Mouse (Mus musculus) myocyte (in vitro differentiated cells): Measurements from ENCODE around the gene Smurf2. TPM values are rescaled to one million over a fixed set of nuclear protein-coding genes. Genes with fewer than 3 reads are reported as not detected.

Source experiments
- H3K27me3 ChIP-seq: one replicate; pipeline ENCODE4 v1.6.1; 2011; ENCODE audit not compliant: control insufficient read depth, insufficient read depth, insufficient read length
- H3K36me3 ChIP-seq: one replicate; pipeline ENCODE4 v1.6.1; 2011; ENCODE audit not compliant: control insufficient read depth, insufficient read depth
- H3K4me2 ChIP-seq: one replicate; pipeline ENCODE4 v1.6.1; 2011; ENCODE audit warnings: low read depth, control low read depth
- H3K4me3 ChIP-seq: one replicate; pipeline ENCODE4 v1.5.1; 2011; ENCODE audit warnings: mild to moderate bottlenecking, control low read depth, moderate library complexity
- H3K79me2 ChIP-seq: one replicate; pipeline ENCODE4 v1.6.1; 2011; ENCODE audit not compliant: control insufficient read depth, insufficient read depth
- H3ac ChIP-seq: one replicate; pipeline ENCODE4 v1.6.1; 2011; ENCODE audit not compliant: control insufficient read depth, insufficient read length
- CEBPB ChIP-seq: IDR thresholded peaks from 2 replicates; pipeline ENCODE4 v1.6.1; 2011; ENCODE audit warnings: mild to moderate bottlenecking, moderate library complexity; ENCODE audit not compliant: poor library complexity, insufficient read depth, severe bottlenecking
- E2F4 ChIP-seq: IDR thresholded peaks from one replicate; pipeline ENCODE4 v1.6.1; 2011; ENCODE audit warnings: mild to moderate bottlenecking, control low read depth, moderate library complexity; ENCODE audit not compliant: insufficient read depth
- MAX ChIP-seq: IDR thresholded peaks from one replicate; pipeline ENCODE4 v1.6.1; 2011; ENCODE audit warnings: low read depth, mild to moderate bottlenecking, control low read depth
- MYOD1 ChIP-seq, 3 experiments: IDR thresholded peaks; one replicate each; pipeline ENCODE4 v1.6.1; 2011; ENCODE audit warnings: control low read depth in 2 of 3, low read depth in 2 of 3, mild to moderate bottlenecking in 2 of 3, moderate library complexity in 1 of 3; ENCODE audit not compliant: insufficient read length in 2 of 3, control insufficient read depth in 1 of 3
- MYOG ChIP-seq, 3 experiments: IDR thresholded peaks; one replicate each; pipeline ENCODE4 v1.6.1; 2011; ENCODE audit warnings: control low read depth in 2 of 3, low read depth in 2 of 3, mild to moderate bottlenecking in 2 of 3; ENCODE audit not compliant: insufficient read length in 2 of 3, control insufficient read depth in 1 of 3, insufficient read depth in 1 of 3
- POLR2A ChIP-seq: IDR thresholded peaks from one replicate; pipeline ENCODE4 v1.6.1; 2011; ENCODE audit warnings: low read depth, mild to moderate bottlenecking, control low read depth, moderate library complexity; ENCODE audit not compliant: insufficient read length
- POLR2AphosphoS2 ChIP-seq: IDR thresholded peaks from one replicate; pipeline ENCODE4 v1.6.1; 2011; ENCODE audit warnings: low read depth, control low read depth; ENCODE audit not compliant: insufficient read length
- REST ChIP-seq: IDR thresholded peaks from one replicate; pipeline ENCODE4 v1.6.1; 2011; ENCODE audit warnings: mild to moderate bottlenecking, control low read depth, moderate library complexity; ENCODE audit not compliant: insufficient read depth, insufficient read length
- SRF ChIP-seq: IDR thresholded peaks from one replicate; pipeline ENCODE4 v1.6.1; 2011; ENCODE audit warnings: low read depth; ENCODE audit not compliant: control insufficient read depth, insufficient read length
- TCF12 ChIP-seq: IDR thresholded peaks from one replicate; pipeline ENCODE4 v1.6.1; 2011; ENCODE audit warnings: mild to moderate bottlenecking, control low read depth; ENCODE audit not compliant: poor library complexity, insufficient read depth, severe bottlenecking
- TCF3 ChIP-seq: IDR thresholded peaks from one replicate; pipeline ENCODE4 v1.6.1; 2011; ENCODE audit warnings: low read depth, control low read depth; ENCODE audit not compliant: insufficient read length
- USF1 ChIP-seq: IDR thresholded peaks from one replicate; pipeline ENCODE4 v1.6.1; 2011; ENCODE audit warnings: low read depth, mild to moderate bottlenecking, control low read depth, moderate library complexity
- polyA plus RNA-seq: library from polyadenylated mRNA; unstranded; fragments of >200 nt; fragmentation: generic; extraction: Trizol; gene quantifications from one replicate; pipeline ENCODE4 v1.2.1, GENCODE M21; 2012; ENCODE audit warnings: missing spikeins

The Smurf2 gene
- polyA plus RNA-seq, 1 experiment, result 11.5 TPM

DNA sequence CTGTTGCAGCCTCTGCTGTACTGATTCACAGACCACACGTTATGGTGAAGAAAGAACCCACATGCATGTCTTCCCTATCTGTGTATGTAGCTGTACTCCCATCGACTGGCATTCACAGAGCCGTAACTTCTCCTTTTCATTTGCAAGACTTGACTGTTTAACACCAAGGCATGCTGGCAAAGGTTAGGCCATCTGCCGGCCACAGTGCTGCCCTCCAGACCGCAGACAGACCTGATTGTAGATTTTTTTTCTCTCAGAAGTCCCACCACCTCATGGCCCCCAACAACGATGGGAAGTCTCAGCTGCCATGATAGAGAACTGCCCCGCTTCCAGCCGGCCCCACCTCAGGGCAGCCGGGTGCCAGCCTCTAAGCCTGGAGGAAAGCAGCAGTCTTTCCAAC lies 100.9 kb downstream of the Smurf2 start:
- H3ac ChIP-seq, result no peak overlapping the region
- H3K36me3 ChIP-seq, result peaks cover 36% of the 10 kb centered on the region
- H3K27me3 ChIP-seq, result no peaks in the 10 kb centered on the region
- no peak for TF ChIP-seq E2F4
- no peaks in the 10 kb centered on the region for H3K79me2 ChIP-seq
- no peak overlapping the region for H3K4me3 ChIP-seq
- H3K4me2 ChIP-seq, result no peak overlapping the region

DNA sequence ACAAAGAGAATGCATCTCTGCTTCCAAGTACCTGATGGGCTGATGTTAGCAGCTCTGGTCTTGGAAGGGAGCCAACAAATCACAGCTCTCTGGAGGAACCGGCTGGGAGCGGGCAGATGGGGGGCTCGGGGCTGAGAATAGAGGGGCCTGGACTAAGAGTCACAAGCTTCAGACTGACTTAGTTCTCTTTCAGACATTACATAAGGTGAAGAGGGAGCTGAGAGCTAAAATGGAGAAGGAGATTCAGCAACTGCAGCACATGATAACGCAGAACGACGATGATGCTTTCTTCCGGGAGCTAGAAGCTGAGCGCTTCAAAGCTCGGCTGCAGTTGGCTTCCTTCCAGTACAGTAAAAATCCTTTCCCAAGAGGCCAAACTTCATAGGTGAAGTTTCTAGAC lies 102.2 kb downstream of the Smurf2 start:
- H3K4me2 ChIP-seq, result no peak overlapping the region

DNA sequence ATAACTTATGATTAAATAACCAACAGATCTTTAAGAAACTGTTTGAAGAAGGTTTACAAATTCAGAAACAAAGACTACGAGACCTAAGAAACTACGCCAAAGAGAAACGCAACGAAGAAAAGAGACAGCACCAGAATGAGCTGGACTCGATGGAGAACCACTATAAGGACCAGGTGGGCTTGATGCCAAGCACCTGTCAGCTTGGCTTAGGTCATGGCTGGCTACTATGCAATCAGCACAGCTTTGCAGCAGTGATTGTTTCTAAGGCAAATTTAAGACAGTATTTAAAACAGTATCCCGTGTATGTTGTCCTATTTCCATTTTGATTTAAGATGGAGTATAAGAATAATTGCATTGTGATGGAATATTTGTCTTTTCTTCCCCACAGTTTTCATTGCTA lies 102.7 kb downstream of the Smurf2 start:
- no peak for TF ChIP-seq USF1
- no peak for TF ChIP-seq CEBPB
- TF ChIP-seq MYOD1 (IDR thresholded peaks at IDR 0.05; ENCODE audit: control insufficient read depth in 1 of 3, insufficient read length in 2 of 3, low read depth in 2 of 3), result peak in 1 of 3 experiments; percentile 42
- peak in 1 of 3 experiments; percentile 13 for TF ChIP-seq MYOG (IDR thresholded peaks at IDR 0.05; ENCODE audit: control insufficient read depth in 1 of 3, insufficient read depth in 1 of 3, insufficient read length in 2 of 3, low read depth in 2 of 3)
- Histone ChIP-seq H3K4me3 (no peak overlapping the region), H3K79me2 (no peaks in the 10 kb centered on the region), H3K27me3 (no peaks in the 10 kb centered on the region), H3K4me2 (no peak overlapping the region), H3K36me3 (peaks cover 48% of the 10 kb centered on the region), H3ac (no peak overlapping the region)

More for the DNA sequence above, 102.2 kb downstream of the Smurf2 start:
- TF ChIP-seq SRF, result no peak
- no peak for TF ChIP-seq USF1
- TF ChIP-seq MYOG (IDR thresholded peaks at IDR 0.05; ENCODE audit: control insufficient read depth in 1 of 3, insufficient read depth in 1 of 3, insufficient read length in 2 of 3, low read depth in 2 of 3), result no peak
- TF ChIP-seq TCF3, result no peak
- no peak for TF ChIP-seq POLR2A
- no peak for TF ChIP-seq MAX
- no peak for TF ChIP-seq E2F4
- TF ChIP-seq MYOD1 (IDR thresholded peaks at IDR 0.05; ENCODE audit: control insufficient read depth in 1 of 3, insufficient read length in 2 of 3, low read depth in 2 of 3), result no peak
- TF ChIP-seq TCF12, result no peak
- no peak for TF ChIP-seq REST
- no peak for TF ChIP-seq POLR2AphosphoS2
- no peak for TF ChIP-seq CEBPB
- H3K27me3 ChIP-seq, result no peaks in the 10 kb centered on the region
- H3K79me2 ChIP-seq, result no peaks in the 10 kb centered on the region
- H3K36me3 ChIP-seq, result peaks cover 46% of the 10 kb centered on the region
- H3ac ChIP-seq, result no peak overlapping the region
- H3K4me3 ChIP-seq, result no peak overlapping the region

DNA sequence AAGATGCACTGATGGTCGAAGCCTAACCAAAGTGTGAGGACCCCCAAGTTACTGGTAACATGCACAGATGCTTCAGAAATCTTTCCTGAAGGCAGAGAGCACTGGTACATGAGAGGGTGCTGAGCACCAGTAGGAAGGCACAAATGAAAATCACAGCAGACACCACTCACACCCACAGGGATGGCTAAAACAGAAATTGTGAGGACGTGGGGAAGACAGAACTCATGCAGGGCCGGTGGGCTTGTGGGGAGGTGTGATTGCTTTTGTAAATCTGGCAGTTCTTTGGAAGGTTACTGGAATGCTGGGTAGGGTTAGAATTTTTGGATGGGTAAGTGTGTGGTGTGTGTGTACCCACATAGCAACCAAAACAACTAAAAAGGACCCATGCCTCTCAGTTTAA lies 103.4 kb downstream of the Smurf2 start:
- H3K79me2 ChIP-seq, result no peaks in the 10 kb centered on the region
- H3K36me3 ChIP-seq, result peaks cover 53% of the 10 kb centered on the region
- H3ac ChIP-seq, result no peak overlapping the region
- H3K4me2 ChIP-seq, result no peak overlapping the region
- no peaks in the 10 kb centered on the region for H3K27me3 ChIP-seq
- TF ChIP-seq MAX (no peak), TCF12 (no peak), TCF3 (no peak), USF1 (no peak), SRF (no peak), CEBPB (no peak), E2F4 (no peak), MYOD1 (IDR thresholded peaks at IDR 0.05; ENCODE audit: control insufficient read depth in 1 of 3, insufficient read length in 2 of 3, low read depth in 2 of 3) (no peak), REST (no peak), MYOG (IDR thresholded peaks at IDR 0.05; ENCODE audit: control insufficient read depth in 1 of 3, insufficient read depth in 1 of 3, insufficient read length in 2 of 3, low read depth in 2 of 3) (no peak), POLR2A (no peak), POLR2AphosphoS2 (no peak)
- H3K4me3 ChIP-seq, result no peak overlapping the region

DNA sequence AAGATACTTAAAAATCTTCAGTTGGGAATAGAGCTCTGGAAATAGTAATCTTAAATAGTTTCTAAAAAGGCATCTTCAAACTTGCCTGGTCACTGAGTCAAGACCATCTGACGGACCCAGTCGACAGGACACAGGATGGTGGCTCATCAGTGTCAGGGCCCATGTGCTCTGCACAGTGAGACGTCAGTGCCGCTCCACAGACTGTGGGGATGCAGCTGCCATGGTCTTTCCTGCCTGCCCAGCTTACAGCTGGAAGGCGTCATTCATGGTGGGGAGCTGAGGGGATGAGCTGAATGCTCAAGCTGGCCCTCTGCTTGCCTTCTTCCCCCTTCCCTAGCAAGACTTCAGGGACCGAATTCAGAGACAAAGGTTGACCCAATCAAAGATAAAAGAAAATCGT lies 104.2 kb downstream of the Smurf2 start:
- Histone ChIP-seq H3ac (no peak overlapping the region), H3K4me3 (no peak overlapping the region), H3K4me2 (no peak overlapping the region), H3K79me2 (no peaks in the 10 kb centered on the region), H3K27me3 (no peaks in the 10 kb centered on the region), H3K36me3 (peaks cover 53% of the 10 kb centered on the region)
- no peak for TF ChIP-seq SRF
- no peak for TF ChIP-seq TCF12
- TF ChIP-seq REST, result no peak
- no peak for TF ChIP-seq CEBPB
- TF ChIP-seq MYOD1 (IDR thresholded peaks at IDR 0.05; ENCODE audit: control insufficient read depth in 1 of 3, insufficient read length in 2 of 3, low read depth in 2 of 3), result no peak
- peak; percentile 40 for TF ChIP-seq POLR2AphosphoS2
